Mouse (Mus musculus) G1E-ER4 (cell line): ENCODE data around the gene 1810043G02Rik. TPM values are rescaled to one million over a fixed set of nuclear protein-coding genes. Genes with fewer than 3 reads are reported as not detected.

Experiments
- GATA1 ChIP-seq: IDR thresholded peaks from one replicate; pipeline ENCODE4 v1.8.0; 2012; ENCODE audit warnings: low read length, inconsistent platforms
- polyA plus RNA-seq: library from polyadenylated mRNA; stranded (reverse); fragments of >175 nt; gene quantifications from 2 replicates; pipeline ENCODE4 v1.2.3, GENCODE M21; 2012

1810043G02Rik gene
- polyA plus RNA-seq, 1 experiment: 27.6 TPM

DNA sequence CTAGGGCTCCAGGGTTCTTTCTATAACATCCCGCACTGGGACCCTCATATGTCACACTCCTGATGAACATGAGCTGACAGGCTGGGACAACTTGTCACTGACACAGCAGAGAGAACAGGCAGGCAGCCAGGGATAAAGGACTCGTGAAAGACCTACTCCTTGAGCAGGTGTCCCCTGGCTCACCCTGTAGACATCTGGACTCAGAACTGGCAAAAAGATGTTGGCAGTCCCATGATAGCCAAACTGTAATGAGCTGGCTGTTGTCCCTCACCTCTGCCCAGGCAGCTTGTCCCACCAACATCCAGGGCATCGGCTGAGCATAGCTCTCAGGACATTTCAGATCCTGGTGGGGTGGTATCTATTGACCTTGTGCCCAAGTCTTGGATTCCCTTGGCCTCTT is 17.3 kb downstream of the 1810043G02Rik start:
- TF ChIP-seq GATA1: no peak

DNA sequence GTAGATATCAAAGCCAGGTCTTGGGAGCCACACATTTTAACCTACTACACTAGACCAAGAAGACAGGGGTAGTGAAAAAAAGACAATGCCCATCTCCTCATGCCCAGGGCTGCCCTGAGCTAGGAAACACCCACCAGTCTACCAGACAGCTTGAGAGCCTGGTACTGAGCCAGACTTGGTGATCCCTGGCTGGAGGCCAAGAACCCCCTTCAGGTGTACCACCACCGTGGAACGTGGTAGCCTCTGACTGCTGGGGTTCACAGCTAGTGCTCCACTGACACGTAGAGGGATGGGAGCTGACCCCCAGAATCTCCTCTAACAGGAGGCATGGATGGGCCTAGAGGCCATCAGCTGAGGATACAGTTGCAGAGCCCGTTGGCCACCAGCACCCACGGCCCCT is 21.9 kb downstream of the 1810043G02Rik start:
- no peak for TF ChIP-seq GATA1

DNA sequence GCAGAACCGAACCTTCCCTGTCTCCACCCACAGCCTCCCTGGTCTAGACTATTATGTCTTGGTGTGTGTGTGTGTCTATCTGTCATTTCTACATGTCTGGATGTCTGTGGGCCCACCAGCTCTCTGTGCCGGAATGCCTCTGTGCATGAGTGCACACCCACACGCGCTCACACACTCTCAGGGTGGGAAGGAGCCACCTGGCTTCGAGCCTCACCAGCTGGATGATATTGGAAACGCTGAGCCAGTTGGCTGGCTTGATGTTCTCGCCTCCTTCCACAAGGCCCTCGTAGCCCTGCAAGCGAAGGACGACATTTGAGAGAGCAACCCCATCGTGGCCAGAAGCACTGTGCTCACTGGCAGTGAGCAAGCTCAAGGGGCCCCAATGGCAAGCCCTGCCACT is 23.5 kb downstream of the 1810043G02Rik start:
- no peak for TF ChIP-seq GATA1

DNA sequence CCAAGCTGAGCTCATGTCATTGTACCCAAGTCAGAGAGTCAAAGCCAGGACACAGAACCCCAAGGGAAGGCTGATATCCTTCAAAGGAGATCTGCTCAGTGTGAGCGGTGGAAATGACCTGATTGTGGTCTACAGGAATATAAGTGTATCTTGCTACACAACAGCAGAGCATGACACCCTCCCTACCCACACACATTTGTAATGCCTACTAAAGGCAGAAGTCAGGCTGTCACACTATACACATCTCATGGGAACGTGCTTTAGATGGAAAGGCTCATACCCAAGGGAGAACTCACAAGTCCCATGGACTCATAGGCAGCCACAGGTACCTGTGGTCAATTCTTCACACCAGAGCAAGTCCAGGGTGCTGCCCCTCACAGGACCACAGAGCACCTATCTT is 24.0 kb downstream of the 1810043G02Rik start:
- TF ChIP-seq GATA1: no peak

DNA sequence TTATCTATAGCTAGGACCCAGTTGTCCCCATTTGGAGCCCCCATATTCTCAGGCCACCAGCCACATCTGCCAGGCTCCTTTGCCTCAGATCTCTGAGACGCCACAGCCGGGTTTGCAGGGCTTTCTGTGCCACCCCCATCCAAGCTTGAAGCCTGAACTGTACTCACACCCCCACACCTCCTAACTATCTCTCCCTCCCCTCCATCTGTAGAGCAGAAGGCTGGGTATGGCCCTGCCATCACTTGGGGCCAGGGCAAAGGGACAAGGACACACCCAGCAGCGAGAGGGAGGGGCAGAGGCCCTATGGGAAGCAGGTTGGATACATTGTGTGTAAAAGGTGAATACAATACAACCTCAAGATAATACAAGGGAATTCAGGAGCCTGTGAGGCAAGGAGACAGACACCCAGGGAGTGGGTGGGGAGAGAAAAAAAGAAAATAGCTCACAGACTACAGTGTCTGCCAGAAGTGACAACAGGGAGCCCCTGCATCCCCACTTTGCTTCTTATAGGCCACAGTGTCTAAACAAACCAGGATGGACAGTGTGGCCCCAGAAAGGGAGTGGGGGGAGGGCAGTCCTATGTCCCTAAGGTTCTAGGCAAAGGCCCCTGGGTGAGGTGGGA is 26.3 kb downstream of the 1810043G02Rik start:
- TF ChIP-seq GATA1: no peak

DNA sequence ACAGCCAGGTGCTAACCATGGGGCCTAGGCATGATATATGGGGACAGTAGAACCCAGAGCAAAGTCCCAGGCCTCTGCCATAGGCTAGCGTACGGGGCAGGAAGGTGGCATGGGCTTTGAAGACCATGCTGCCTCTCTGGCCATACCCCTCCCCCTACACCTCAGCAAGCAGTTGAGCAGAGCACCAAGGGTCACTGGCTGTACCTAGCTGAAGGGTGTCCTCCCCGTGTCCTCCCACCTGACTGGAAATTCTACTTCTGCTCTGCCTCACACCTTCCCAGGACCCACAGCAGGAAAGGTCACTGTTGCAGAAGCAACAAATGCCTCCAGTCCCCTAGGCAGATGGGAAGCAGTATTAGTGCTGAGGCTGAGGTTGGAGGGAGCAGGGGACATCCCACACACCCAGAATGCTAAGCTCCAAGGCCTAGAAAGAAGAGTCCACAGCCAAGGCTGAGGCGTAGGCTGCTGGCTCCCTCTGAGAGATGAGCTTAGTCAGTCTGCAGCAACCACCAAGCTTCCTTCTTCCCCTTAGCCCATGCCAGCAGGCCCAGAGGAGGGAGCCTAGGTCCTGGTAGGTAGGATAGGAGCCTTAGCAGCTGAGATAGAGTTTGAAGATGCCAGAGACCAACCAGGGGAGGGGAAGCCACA is 27.6 kb downstream of the 1810043G02Rik start:
- TF ChIP-seq GATA1: no peak

DNA sequence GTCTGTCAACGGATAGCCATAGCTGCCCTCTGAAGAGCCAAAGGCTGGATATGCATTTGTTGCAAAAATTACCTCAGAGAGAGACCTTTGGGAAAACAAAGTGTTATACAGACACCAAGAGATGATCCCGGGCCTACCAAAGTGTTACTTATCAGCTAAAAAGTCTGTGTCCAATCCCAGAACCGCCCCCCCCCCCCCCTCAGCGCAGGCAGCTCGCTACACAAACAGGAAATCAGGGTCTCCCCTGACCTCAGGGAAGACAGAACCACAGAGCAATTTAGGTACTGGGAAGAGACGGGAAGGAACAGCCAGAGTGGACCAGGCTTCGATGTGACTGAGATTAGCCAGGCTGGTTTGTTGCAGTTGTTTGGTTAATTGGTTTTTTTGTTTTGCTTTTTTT is 28.9 kb downstream of the 1810043G02Rik start:
- TF ChIP-seq GATA1: no peak

DNA sequence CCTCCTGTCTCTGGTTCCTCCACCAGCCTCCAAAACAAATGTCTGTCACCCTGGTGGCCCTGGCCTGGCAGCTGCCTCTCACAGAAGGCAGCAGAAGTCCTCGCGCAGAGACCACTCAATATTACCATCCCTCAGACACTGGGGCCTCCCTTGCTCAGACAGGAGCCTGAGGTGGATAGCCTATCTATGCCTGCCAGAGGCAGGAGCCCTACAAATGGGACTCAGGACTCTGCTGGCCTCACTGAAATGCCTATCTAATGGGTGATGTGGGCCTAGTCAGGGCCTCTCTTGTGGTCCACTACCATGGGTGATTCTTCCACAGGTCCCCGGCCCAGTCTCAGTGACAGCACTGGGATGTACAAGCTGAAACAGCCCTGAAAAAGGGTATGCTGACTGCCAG is 29.8 kb downstream of the 1810043G02Rik start:
- TF ChIP-seq GATA1: no peak

DNA sequence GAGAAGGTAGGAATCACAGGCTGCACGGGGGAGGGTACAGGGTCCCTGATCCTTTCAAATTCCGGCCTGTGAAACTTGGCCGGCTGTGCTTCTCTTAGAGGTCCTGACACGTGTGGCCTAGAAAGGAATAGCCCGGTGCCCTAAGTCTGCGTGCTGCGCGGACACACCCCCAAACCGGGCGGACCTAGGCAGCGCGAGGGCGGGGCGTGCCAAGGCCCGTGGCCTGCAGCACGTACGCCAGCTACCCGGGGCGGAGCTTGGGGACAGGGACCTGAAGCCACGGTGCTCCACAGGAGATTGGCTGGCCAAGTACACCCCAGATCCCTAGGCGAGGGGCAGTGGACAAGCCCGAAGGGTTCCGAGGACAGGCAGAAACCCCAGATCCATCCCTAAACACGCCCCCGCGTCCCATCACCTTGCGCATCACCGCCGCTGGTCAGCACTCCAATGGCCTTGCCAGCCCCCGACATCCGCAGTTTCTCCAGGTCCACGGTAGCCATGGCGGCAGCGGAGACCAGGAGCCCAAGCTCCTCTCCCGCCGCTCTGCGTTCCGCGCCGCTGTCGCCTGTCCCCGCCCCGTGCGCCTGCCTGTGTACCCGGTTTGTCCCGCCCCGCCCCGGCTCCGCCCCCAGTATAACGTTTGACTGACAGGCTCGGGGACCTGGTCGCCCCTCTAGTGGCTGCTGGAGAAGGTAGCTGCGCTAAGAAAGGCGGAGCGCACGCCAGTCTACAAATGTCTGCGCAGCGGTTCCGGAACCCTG is 31.0 kb downstream of the 1810043G02Rik start:
- TF ChIP-seq GATA1: no peak

DNA sequence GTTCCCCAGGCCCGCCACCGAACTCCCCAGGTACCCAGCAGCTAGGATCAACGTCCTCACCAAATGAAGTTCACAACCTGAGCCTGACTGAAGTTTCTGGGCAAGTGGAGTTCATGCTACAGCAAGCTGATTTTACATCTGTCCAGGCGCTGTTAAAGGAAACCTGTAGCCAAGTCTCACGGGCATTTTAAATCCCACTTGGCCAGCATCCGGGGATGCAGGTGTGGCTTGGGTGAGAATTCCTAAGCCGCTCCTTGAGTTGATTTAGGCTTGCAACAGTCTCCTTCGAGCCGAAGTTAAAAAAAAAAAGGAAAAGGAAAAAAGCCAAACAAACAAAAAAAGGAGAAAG is 31.6 kb downstream of the 1810043G02Rik start, which contains the start of gene Pfkl:
Gene Pfkl (minus strand): TSS at position 139 of the 349 bp plus-strand sequence.
- no peak for TF ChIP-seq GATA1

DNA sequence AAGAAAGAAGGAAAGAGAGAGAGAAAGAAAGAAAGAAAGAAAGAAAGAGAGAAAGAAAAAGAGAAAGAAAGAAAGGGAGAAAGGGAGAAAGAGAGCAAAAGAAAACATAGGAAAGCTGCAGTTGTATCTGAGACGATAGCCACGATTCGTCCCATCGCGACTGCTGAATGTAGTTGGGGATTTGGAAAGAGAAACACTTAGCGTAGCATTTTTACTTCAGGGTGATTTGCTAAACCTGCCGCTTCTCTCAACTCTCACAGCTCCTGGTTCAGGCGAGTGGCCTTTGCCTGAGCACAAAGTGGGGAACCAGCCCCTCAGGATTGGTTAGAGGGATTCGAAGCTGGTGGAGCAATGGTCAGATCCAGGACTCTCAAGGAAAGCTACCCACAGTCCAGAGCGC is 32.0 kb downstream of the 1810043G02Rik start:
- TF ChIP-seq GATA1: no peak

DNA sequence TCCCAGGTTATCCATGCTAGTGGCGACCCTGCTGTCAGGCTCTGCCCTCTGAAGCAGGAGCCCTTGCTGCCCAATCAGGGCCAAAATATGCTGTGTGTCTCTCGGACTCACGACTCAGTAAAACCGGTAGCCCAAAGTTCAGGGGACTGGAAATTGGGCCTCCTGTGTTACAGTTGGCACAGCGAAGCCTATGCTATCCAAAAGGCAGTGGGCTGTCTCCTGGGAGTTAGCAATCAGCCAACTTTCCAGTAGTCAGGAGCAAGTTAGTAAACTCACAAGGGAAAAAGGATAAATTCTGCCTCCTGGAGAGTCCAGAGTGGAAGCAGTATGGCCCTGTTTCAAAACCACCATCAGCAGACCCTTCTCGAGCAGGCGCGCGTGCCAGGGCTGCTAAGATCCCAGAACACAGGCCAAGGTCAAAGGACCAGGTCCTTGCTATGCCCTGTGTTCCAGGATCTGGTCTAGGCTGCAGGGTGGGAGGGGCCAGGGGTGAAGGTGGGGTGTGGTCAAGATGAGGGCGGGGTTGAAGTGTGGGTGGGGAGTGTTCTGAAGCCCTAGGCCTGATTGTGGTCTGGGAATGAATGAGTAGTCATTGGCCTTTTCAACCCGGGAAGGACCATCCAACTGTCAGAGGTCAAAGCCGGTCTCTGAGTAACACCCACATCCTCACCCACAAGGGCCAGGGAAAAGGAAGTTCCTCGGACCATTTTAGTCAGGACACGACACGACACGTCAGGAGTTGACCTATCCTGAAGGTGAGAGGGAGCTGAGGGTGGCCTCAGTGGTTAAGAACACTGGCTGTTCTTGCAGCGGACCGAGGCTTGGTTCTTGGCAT is 34.6 kb downstream of the 1810043G02Rik start:
- TF ChIP-seq GATA1: no peak

DNA sequence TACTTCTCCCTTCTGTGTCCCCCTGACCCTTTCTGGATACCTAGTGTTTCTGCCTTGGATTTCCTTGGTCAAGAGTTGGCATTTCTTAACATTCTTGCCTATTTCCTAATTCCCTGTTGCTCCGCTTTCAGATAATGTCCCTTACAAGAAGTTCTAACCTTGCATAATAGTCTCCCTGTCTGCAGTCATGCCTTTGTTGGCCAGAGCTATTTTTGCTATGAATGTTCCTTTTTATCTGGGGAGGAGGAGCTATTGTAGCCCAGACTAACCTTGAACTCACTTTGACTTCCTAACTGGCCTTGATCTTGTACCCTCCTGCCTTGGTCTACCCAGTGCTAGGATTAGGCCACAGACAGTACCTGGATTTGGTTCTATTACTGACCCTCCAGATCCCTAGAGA is 37.2 kb downstream of the 1810043G02Rik start:
- TF ChIP-seq GATA1: no peak

DNA sequence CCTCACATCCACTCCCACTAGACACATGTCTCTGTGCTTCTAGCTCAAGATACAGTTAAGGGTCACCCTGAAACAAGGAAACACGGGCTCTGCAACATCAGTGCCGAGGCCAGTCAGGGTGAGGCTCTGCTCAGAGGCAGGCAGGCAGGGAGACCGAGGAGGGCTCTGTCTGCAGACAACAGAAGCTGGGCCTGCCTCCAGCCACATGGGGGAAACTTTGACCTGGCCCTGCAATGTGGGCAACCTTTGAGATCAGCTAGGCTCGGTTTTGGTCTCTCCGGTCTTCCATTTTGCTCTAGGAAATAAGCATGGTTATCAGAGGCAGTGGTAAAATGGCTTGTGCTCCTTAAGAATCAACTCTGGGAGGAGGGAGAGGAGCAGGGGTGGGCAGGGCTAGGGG is 38.0 kb downstream of the 1810043G02Rik start:
- no peak for TF ChIP-seq GATA1

DNA sequence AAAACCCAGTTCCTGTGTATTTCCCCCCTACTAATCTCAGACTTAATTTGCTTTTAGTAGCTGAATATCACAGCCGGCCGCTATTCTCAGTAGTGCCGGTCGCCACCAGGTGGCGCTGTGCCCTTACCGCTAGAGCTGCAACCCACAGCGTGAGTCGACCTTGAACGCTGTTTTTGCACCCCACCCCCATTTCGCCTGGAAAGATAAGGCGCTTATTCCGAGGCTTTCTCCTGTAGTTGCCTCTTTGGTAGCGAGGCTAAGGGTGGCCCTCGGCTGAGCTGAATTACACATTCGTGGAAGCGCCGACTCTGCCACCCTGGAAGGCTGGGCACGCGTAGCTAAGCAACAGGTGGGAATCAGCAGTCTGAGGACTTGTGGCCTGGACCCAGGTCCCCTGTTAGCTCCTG is 40.5 kb downstream of the 1810043G02Rik start:
- no peak for TF ChIP-seq GATA1

DNA sequence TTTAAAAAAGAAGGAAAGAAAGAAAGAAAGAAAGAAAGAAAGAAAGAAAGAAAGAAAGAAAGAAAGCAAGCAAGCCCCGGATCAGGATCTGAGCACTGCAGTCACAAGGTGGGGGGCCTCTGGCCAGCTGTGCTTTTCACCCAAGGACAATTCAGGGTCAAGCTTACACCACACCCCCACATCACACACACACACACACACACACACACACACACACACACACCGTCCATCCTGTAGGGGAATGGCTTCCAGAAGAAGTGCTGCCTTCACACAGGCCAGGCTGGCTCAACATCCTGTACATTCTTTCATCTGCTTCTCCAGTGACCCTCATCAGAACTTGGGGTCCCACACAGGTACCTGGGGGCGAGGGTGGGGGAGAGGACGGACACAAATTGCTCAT is 41.0 kb downstream of the 1810043G02Rik start:
- no peak for TF ChIP-seq GATA1

DNA sequence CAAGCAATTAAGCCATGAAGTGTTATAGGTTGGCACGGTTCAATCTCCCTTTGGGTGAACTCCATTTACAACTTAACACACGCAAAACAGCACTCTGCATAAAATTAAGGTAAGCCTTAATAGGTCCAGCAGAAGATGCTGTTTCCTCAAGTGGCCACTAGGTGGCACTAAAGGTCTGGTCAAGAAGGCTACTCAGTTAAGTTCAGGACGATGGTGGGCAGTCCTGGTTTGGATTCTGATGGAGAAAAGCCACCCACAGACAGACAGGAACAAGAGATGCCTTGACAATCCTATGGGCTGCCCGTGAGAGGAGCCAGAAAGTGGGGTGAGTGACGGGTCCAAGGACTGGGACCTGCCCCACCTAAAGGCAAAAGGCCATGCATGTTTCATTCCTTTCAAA is 49.8 kb downstream of the 1810043G02Rik start:
- TF ChIP-seq GATA1: no peak
